Mouse (Mus musculus) spleen, adult 2 months (tissue): Measurements from ENCODE around the gene Gp1bb. TPM values are rescaled to one million over a fixed set of nuclear protein-coding genes. Genes with fewer than 3 reads are reported as not detected.
A peak's percentile ranks its signal among the peaks of the same experiment; 100 is the strongest.

Experiments used
- DNase-seq, 2 experiments: peaks; one replicate each; pipeline versions ENCODE4 v3.0.0 to v3.0.0-alpha.2; 2012 to 2021; ENCODE audit warnings: low spot score in 2 of 2, low read depth in 1 of 2
- H3K27ac ChIP-seq: fragments of 200-500 bp; 2 replicates; pipeline ENCODE4 v1.5.1; 2012; ENCODE audit warnings: low read length, inconsistent platforms; ENCODE audit not compliant: insufficient read depth
- H3K27me3 ChIP-seq: fragments of 200-500 bp; 2 replicates; pipeline ENCODE4 v1.6.1; 2012; ENCODE audit warnings: mild to moderate bottlenecking, moderate library complexity, low read length, inconsistent platforms; ENCODE audit not compliant: control insufficient read depth, insufficient read depth
- H3K36me3 ChIP-seq: fragments of 200-500 bp; 2 replicates; pipeline ENCODE4 v1.6.1; 2012; ENCODE audit warnings: mild to moderate bottlenecking, low read length, inconsistent platforms; ENCODE audit not compliant: control insufficient read depth, insufficient read depth
- H3K4me1 ChIP-seq: fragments of 200-500 bp; 2 replicates; pipeline ENCODE4 v1.6.1; 2011; ENCODE audit warnings: inconsistent platforms; ENCODE audit not compliant: control insufficient read depth, insufficient read depth, insufficient read length
- H3K4me3 ChIP-seq: fragments of 200-500 bp; 2 replicates; pipeline ENCODE4 v1.5.1; 2011; ENCODE audit warnings: mild to moderate bottlenecking, inconsistent platforms; ENCODE audit not compliant: insufficient read depth, insufficient read length; ENCODE audit errors: extremely low read depth
- CTCF ChIP-seq: fragments of 200-500 bp; IDR thresholded peaks from 2 replicates; pipeline ENCODE4 v1.5.1; 2011; ENCODE audit warnings: mild to moderate bottlenecking, inconsistent platforms; ENCODE audit not compliant: insufficient read depth, insufficient read length, insufficient replicate concordance; ENCODE audit errors: extremely low read depth
- POLR2A ChIP-seq: fragments of 200-500 bp; IDR thresholded peaks from 2 replicates; pipeline ENCODE4 v1.6.1; 2011; ENCODE audit warnings: low read depth, low read length, inconsistent platforms
- WGBS: fragments of 180-500 bp; shearing (Covaris S2); methylation state at CpG from one replicate; pipeline ENCODE4 v1.1.7; 2018; 5-methylcytosine and 5-hydroxymethylcytosine counted together
- polyA plus RNA-seq: library from polyadenylated mRNA; depleted of rRNA; stranded (reverse); fragments of >200 nt; gene quantifications from 2 replicates; pipeline ENCODE4 v1.2.3, GENCODE M21; 2012

The Gp1bb gene
- polyA plus RNA-seq, 1 experiment, result 101 TPM

DNA sequence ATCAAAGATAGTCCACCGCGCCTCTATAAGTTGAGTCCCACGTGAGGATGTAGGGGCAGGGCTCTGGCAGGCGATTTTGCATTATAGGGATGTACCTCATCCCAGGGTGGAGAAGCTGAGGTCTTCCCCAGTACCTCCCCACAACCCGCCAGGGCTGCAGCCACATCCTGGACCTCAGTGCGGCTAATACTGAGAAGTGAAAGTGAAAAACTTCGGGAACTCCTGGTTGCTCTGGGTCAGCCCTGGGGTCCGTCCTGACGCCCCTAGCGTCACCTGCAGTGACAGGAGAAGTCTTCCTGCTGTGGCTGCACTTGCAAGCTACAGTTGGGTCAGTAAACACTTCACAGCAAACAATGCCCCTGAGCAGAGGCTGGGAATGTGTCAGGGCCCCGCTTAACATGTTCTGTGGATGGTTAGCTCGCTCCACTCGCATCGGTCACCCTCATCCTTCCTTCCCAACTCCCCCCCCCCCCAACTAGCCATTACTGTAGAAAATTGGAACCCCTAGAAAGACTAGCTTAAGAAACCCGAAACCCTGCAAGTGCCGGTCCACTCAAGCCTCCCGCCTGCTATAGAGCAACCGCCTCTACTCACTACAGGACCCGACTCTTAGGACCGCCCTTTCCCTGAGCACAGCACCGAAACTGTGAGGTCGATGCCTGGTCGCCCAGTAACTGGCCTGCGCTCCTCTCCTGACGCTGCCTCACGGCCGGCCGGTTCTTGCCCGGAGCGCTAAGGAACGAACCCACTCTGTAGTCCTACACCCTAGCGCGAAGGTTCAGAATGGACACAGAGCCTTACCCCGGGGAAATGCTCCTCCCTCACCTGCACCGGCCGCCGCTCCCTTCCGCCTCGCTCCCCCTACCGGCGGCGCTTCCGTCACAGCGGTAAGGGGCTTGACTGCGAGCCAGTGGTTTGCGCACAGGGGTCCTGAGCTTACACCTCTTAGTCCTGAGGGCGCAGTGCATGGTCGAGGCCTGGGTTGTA lies 32.1 kb downstream of the Gp1bb start, which contains the start of gene Tbx1:
Gene Tbx1, minus strand, starts transcription at position 868 of the 987 bp plus-strand sequence.
- peak in 1 of 2 experiments; percentile 34 for DNase-seq
- H3K27ac ChIP-seq, result no peak within 1 kb of the TSS
- H3K4me3 ChIP-seq, result peak within 1 kb of the TSS; percentile 53
- peaks cover 30% of the 10 kb centered on the region for H3K27me3 ChIP-seq
- TF ChIP-seq CTCF (peak; percentile 44; the same call in 1 of the 2 replicates), POLR2A (no peak)
- peaks cover 5% of the 10 kb centered on the region; the same call in 1 of the 2 replicates for H3K4me1 ChIP-seq
- WGBS, result 4% methylated on average over 48 of the region's 48 CpGs
- no peaks in the 10 kb centered on the region for H3K36me3 ChIP-seq

- no peak overlapping the region for H3K4me3 ChIP-seq
- WGBS, result 61% methylated on average over 9 of the region's 9 CpGs
- no peak overlapping the region for H3K27ac ChIP-seq
- TF ChIP-seq POLR2A, result no peak
- no peak for TF ChIP-seq CTCF
- DNase-seq, result no peak
- H3K4me1 ChIP-seq, result peaks cover 5% of the 10 kb centered on the region; the same call in 1 of the 2 replicates
- H3K36me3 ChIP-seq, result no peaks in the 10 kb centered on the region
- peaks cover 32% of the 10 kb centered on the region for H3K27me3 ChIP-seq
These were observed 33.1 kb downstream of the Gp1bb start for GRCm38 (mm10) chr16:18589080-18589621.

- WGBS, result 31% methylated on average over 31 of the region's 31 CpGs
- Histone ChIP-seq H3K4me3 (no peak overlapping the region), H3K27me3 (peaks cover 32% of the 10 kb centered on the region), H3K27ac (no peak overlapping the region), H3K4me1 (peaks cover 5% of the 10 kb centered on the region; the same call in 1 of the 2 replicates), H3K36me3 (no peaks in the 10 kb centered on the region)
- no peak for TF ChIP-seq POLR2A
- TF ChIP-seq CTCF, result no peak
- DNase-seq, result no peak
These were observed 33.5 kb downstream of the Gp1bb start for GRCm38 (mm10) chr16:18588738-18589055.

DNA sequence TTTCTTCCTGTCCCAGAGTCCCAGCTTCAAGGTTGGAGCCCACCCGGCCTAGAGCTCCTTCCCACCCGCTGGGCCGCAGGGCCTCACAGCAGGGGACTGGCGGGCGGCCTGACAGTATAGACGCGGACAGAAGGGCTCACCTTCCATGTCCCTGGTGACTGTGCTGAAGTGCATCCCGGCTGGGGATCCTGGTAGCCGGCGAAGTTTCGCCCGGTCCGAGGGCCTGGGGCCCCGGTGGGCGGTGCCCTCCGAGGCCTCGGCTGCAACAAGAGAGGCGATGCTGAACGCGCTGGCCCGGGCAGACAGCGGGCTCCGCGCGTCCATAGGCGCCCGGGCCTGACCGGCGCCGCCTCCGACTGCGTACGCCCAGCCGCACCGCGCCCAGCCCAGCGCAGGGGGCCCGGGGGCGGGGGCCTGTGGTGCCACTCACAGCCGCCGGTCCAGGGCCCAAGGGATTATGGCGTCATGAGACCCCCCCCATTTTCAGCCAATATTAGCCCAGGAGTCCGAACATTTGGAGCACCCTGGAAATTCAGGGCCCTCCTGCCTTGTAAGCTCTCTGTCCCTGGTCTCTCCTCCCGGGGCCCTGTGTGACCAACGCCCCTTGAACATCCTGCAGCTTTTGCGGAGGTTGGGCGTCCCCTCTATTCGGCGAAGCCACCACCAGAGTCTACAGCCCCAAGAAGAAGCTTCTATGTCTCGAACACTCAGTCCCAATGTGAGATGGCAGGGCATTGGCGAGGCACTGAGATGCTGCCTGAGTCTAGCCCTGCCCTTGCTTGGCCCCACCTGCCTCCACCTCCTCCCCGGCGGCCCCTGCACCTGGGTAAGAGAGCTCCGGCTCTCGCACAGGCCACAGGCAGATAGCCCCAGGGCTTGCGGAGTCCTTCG lies 34.1 kb downstream of the Gp1bb start:
- H3K4me3 ChIP-seq, result no peak overlapping the region
- H3K27ac ChIP-seq, result no peak overlapping the region
- peaks cover 5% of the 10 kb centered on the region; the same call in 1 of the 2 replicates for H3K4me1 ChIP-seq
- TF ChIP-seq CTCF (no peak), POLR2A (no peak)
- peaks cover 34% of the 10 kb centered on the region for H3K27me3 ChIP-seq
- no peak for DNase-seq
- 7% methylated on average over 57 of the region's 57 CpGs for WGBS
- no peaks in the 10 kb centered on the region for H3K36me3 ChIP-seq

DNA sequence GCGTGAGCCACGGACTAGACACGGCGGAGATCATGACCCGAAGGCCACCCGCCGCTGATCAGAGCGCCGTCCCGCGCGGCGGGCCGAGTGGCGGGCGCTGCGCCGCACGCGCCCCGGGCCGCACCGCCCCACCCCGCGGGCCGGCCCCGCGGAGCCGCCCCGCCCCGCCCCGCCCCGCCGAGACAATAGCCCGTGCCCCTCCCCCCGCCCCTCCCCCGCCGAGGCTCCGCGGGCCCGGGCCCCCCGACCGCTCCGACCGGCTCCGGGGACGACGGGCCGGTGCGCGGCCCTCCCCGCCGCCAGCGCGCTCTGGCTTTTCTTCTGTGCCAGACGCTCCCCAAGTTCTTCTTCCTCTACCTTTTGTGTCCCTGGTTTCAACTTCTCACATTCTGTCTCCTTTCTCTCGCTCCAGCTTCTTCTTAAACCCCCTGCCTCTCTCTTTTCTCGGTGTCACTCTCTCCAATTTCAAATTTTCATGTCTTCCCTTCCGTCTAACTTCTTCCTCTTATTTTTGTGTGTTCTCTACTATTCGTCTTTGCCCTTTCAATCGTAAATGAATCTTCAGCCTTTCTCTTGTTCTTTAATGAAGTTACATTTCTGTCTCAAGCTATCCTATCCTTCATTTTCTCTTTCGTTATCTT lies 35.2 kb downstream of the Gp1bb start:
- Histone ChIP-seq H3K27ac (no peak overlapping the region), H3K4me3 (no peak overlapping the region), H3K27me3 (peaks cover 41% of the 10 kb centered on the region), H3K36me3 (no peaks in the 10 kb centered on the region), H3K4me1 (peaks cover 6% of the 10 kb centered on the region)
- no peak for DNase-seq
- WGBS, result 6% methylated on average over 38 of the region's 62 CpGs
- no peak for TF ChIP-seq CTCF
- no peak for TF ChIP-seq POLR2A
